Mouse (Mus musculus) thymus, postnatal 36 days (tissue): ENCODE measurements at regions not wholly inside any gene's neighbourhood (a gene's known extent, or its start where the extent isn't known, plus 50 kb on each side); places are given as distances from the start of the nearest gene placed in this dataset.

Experiments
- DNase-seq, 2 experiments: peaks; one replicate each; pipeline ENCODE4 v3.0.0; 2022; ENCODE audit warnings: mixed read lengths in 2 of 2

DNA sequence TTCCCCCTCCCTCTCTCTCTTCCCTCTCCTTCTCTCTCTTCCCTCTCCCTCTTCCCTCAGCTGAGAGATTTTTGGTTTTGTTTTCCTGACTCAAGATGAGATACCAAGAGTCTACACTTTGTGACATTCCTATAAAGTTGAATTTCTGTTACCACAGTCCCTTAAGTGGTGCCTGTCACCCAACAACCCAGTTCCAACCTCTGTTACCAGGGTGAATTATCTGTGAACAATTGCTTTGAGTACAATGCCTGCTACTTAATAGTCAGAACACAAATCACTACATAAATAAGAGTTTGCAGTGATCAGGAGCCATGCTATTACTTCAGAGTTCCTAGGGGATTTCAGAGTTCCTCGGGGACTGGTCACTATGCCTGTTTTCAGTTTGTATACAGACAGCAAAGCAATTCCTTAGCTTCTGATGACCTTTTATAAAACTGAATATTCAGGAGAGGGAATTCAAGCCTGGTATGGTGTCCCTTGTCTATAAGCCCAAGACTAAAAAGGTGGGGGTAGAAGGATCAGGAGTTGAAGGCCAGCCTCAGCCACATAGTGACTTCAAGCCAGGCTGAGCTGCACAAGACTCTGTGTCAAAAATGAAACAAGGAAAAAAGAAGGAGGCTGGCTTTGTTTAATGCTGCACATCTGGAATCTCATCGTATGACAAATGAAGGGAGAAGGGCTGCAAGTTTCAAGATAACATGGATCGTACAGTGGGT lies 99.2 kb upstream of the F13a1 start:
- DNase-seq = no peak

DNA sequence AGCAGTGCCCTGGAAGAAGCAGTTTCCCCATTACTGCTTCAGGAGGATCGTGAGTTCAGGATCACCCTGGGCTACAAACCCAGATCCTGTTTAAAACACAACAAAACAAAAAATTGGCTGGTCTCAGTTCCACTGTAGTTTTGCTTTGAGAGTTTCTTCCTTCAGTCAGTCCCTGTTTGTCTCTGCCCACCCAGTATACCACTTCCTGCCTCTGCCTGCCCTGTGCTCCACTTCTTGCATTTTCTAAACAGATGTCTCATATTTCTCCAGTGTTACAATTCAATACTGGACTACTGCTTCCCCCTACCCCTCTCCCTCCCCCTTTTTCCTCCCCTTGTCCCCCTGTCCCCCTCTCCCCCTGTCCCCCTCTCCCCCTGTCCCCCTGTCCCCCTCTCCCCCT lies 98.6 kb upstream of the F13a1 start:
- DNase-seq = peak; percentile 53 to 69

DNA sequence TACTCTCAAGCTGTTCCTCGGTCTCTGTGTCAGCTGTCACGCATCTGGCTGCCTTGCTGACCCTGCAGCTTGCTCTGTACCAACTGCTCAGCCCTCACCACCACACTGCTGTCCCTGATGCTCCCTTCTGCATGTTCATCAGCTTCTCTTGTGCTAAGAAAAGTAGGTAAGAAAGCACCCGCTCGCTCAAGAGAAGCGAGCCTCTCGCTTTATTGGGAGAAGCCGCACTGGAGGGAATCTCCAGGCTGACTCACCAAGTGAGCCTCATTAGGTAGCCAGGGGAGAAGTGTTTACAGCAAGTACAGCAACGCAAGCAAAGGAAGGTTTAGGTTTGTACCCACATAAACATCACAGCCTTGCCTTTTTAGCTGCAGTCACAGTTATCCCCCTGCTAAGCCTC lies 97.7 kb upstream of the F13a1 start:
- no peak for DNase-seq

DNA sequence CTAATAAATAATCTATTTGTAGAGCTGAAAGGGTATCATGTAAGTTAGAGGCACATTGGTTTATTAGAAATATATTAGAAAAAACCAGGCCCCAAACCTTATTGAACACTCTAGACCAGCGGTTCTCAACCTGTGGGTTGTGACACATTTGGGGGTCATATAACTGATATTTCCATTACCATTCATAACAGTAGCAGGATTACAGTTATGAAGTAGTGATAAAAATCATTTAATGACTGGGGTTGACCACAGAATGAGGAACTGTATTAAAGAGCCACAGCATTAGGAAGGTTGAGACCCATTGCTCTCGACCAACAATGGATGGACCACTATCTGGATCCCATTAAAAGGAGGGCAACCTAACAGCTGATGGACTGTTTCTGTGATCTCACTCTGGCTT lies 92.8 kb upstream of the F13a1 start:
- no peak for DNase-seq

DNA sequence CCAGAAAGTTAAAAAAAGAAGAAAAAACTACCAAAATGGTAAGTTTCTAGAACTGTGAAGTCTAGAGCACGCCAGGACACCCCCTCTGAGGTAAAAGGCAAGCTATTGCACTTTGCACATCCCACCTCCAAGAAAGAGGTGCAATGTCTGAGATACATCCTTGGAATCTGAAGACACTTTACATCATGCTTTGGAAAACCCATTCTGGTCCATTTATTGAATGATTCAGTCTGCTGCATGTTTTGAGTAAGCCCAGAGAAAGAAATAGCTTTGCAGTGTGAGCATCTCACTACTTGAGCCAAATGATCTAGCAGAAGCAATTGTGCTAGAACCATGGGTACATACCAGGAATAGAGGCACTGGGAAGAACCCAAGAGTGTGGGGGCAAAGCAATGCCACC lies 85.1 kb upstream of the F13a1 start:
- no peak for DNase-seq

DNA sequence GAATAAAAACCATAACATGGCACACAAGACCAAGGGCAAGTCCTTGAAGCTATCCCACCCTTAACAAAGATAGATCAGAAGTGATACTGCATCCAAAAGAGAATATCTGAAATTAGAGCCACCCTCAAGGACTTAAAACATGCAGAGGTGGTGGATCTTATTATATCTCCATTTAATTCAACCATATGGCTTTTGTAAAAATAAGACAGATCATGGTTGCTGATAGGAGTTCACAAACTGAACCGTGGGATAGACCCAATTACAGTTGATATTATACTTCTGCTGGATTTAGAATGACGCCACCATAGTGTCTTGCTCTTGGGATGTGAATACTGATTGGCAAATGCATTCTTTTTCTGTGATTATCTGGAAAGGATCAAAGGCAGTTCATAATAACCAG lies 84.5 kb upstream of the F13a1 start:
- no peak for DNase-seq

DNA sequence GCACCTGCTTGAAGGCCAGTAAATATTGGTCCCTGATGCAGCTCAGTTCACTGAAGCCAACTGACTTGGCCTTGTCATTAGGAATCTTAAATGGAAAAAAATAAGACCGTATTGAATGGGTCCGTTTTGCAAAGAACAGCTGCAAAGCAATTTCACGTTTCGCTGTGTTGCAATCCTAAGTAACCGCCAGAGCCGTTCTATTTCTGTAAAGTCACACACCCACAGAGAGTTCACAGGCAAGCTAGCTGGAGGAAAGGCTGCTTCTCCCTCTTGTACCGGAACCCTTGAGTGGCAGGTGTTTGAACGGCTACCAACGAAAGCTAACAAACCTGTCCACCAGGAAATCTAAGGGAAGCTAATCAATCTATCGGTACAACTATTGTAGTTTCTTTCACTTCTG lies 80.6 kb upstream of the F13a1 start:
- DNase-seq = peak; percentile 47 to 68

DNA sequence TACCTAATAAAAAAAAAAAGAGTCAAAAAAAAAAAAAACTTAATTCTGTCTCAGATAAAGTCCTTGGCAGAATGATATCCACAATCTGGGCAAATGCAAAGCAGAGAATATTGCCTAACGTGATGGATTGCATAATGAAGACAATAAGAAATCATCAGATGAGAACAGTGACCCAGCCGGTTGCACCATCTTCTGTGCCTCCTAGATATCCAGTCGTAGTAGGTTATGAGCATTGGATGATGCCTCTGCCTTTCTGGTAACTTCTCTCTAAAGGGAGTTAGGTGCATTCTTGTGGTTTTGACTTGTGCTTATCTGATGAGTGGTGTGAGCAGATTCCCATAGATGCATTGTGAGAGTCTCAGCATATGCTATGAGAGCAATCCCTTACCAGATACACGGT lies 71.6 kb upstream of the F13a1 start:
- no peak for DNase-seq

DNA sequence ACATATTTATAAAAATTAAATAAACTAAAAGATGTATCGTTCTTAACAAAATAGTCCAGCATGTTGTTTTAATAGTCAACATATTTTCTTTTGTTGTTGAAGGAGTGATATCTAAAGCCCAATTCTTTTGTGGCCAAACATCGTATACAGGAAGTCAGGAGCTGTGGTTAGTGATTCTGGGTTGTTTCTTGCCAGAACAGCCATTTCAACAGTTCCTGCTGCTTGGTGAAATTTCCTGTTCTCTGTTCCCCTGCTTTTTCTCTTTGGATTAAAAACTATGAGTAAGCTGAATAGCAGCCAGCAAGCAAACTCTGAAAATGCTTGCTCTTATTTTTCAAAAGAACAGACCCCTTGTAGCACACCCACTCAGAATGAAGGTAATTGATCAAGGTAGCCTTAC lies 70.2 kb upstream of the F13a1 start:
- DNase-seq = no peak

DNA sequence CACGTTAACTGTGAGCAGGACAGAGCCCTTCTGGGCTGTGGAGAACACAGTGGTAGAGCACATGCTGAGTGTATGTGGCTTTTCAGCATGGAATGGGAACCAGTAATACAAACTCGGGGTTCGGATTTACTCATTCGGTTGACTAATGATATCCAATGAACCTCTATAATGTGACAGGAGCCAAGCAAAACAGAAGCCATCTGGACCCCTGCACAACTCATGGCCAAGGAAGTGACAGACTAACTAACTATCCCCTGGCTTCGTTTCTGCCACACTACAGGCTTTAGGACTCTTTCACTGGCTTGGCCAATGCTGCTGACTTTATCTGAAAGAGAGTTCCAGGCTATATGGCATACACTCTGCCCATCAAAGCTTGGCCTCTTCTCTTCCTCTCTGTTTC lies 64.3 kb upstream of the F13a1 start:
- DNase-seq = no peak

DNA sequence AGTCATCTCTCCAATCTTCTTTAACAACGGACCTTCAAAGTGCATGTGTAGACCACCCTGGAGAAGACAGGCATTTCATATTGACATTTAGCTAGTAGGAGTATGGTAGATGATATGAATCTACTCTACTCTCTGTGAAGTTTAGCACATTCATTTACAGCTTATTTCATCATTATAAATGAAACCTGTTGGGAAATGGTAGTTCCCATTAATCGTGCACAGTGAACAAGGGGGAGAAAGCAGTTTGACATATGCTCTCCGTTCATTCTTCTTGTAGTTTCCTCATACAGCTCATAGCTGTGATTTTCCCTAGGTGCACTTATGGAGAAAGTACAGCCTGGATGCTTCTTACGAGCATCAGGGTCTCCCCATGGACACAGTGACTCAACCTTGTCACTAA lies 61.7 kb upstream of the F13a1 start:
- no peak for DNase-seq

DNA sequence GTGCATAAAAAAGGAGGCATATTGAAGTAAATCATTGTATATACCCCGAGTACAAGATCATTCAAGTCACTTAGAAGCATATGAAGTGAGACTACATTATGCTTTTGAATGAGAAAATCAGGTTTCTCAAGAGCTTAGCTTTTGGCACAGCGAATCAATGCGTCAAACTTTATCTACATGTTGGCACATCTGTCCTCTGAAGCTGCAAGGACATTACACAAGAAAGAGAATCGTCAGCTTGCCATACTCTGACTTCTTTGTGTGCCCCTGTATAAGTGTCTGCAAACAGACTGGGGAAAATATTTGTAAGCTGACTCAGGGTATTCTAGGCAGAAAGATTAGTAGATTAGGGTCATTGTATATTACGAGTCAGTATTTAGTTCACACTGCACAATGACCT lies 57.7 kb upstream of the F13a1 start:
- no peak for DNase-seq

DNA sequence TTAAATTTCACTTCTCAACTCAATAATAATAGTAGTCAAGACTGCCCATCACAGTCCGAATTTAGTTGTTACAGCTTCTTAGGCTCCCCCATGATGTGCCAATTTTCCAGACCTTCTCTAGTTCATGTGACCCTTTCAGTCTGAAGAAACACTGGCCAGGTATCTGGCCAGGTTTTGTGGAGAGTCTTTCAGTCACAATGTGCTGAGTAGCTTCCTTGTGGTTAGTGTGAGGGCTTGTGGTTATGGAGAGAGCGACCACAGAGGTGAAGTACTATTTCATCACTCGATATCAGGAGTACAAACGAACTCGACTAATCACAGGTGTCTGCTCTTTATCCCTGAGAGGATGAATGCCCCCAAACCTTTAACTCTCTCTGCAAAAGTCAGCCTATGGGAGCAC lies 56.0 kb upstream of the F13a1 start:
- no peak for DNase-seq

DNA sequence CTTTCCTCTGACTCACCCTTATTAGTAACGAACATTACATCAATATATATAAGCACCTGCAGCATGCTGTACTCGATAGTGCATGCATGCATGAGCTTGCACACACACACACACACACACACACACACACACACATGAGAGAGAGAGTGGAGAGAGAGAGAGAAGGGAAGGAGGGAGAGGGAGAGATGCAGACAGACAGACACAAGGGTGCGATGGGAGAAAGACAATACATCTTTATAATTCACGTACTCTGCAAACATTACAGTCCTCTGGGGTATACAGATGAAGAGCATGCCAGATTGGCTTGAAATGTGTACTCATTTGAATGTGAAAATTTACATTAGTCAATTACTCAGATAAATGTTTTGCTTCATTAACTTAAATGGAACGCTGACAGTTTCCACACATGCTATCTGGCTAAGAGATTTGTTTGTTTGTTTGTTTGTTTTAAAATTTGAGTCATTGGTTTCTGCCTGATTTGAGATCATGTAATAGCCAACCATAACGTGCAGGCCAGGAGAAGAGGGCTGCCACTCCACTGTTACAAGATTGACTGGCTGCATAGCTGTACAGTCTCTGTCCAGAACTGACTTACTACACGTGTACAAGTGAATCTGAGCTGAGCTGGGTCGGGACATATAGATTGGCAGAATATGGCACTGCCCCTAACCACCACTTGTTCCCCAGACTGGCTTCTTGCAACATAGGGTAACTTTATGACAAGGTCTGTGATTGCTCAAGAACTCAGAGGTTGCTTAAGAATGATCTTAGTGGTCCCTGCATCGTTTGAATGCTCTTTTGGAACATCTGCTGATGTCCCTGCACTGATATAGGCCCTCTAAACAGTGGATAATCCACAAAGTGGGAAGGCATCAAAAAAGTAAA lies 54.6 kb upstream of the F13a1 start:
- no peak for DNase-seq

DNA sequence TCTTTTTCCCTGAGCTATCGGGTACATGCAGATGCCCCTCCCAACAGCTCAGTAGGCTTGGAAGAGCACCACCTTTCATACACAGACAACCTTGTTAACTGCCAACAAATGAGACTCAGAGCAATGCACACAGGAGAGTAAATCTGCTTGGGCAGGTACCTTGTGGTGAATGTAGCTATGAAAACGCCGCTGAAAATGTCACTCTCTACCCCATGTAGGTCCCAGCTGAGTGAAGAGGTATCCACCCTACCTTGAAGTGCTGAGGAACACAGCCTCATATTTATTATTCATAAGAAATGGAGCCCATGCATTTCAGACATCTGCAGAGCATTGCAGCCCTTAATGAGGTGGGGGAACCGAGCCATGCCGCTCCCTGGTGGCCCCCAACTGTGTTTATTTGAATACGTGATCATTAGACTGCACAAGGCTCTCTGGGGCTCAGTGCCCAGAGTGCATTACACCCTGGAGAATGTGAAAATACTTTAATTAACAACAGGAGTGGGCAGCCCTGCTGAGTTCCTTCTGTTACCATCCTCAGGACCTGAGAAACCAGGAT lies 53.8 kb upstream of the F13a1 start:
- DNase-seq = no peak

DNA sequence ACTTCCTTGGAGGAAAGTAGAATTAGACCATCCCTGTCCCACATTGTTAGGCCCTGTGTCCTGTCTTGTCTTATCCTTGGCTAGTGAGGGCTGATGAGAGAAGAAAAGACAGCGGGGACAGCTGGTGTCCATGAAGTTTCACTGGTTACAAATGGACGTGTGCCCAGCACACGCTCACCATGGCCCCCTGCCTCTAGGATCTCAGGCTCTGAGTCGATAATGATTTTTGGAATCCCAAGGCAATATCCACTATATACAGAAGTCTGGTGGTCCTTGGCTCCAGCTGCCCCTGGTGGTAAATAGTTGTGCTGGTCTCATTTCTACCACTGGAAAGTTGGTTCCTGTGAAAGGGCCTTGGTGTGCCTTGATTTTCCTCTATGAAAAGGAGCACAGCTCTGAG lies 51.7 kb upstream of the F13a1 start:
- DNase-seq = no peak
